Mouse (Mus musculus) small intestine, adult 2 months (tissue): ENCODE results near the gene Elavl3.

Experiments used
- CTCF ChIP-seq: fragments of 200-500 bp; IDR thresholded peaks from 2 replicates; pipeline ENCODE4 v1.5.1; 2012; ENCODE audit warnings: low read depth, mild to moderate bottlenecking, control low read depth, inconsistent platforms, low read length, moderate library complexity, mixed read lengths; ENCODE audit not compliant: insufficient replicate concordance, insufficient read length; ENCODE audit errors: extremely low read depth
- POLR2A ChIP-seq: fragments of 200-500 bp; IDR thresholded peaks from 2 replicates; pipeline ENCODE4 v1.6.1; 2012; ENCODE audit warnings: low read depth, mild to moderate bottlenecking, control low read depth, inconsistent platforms, low read length, moderate library complexity

- TF ChIP-seq CTCF (no peak), POLR2A (no peak)
These were observed 40.8 kb downstream of the Elavl3 start for GRCm38 (mm10) chr9:22011055-22011454.
